Mouse (Mus musculus) adrenal gland, adult 2 months (tissue): ENCODE measurements around the gene 4930415O20Rik. TPM values are rescaled to one million over a fixed set of nuclear protein-coding genes. Genes with fewer than 3 reads are reported as not detected.

Source experiments
- DNase-seq: peaks from one replicate; pipeline ENCODE4 v3.0.0; 2021
- long read RNA-seq: library from polyadenylated mRNA; stranded (forward); transcript quantifications from one replicate; pipeline ENCODE4 v2.0.0, GENCODE M21; 2021
- polyA plus RNA-seq: library from polyadenylated mRNA; depleted of rRNA; stranded (reverse); fragments of >200 nt; gene quantifications from 2 replicates; pipeline ENCODE4 v1.2.3, GENCODE M21; 2012; rRNA removed
- total RNA-seq, 2 experiments: library from RNA; stranded (reverse); gene quantifications; 2 replicates each; pipeline ENCODE4 v1.2.3; 2021

The 4930415O20Rik gene
- total RNA-seq: under 1 TPM; 0.58 to 0.59 TPM
- 0.22 TPM in 1 of 2 replicates, not detected in the other for polyA plus RNA-seq
- long read RNA-seq: 0 reads

GRCm38 (mm10) chr15:98570873-98571538 is at the start of gene 4930415O20Rik, which contains the start of gene Ccnt1:
TSS of gene 4930415O20Rik (plus strand) at chr15:98571004.
TSS of gene Ccnt1 (minus strand) at chr15:98570923.
- no peak for DNase-seq

- DNase-seq: no peak
These were observed 49.6 kb upstream of the 4930415O20Rik start for GRCm38 (mm10) chr15:98521245-98521644.

GRCm38 (mm10) chr15:98526057-98526456 is 44.7 kb upstream of the 4930415O20Rik start:
- no peak for DNase-seq

GRCm38 (mm10) chr15:98527056-98527771 is 43.6 kb upstream of the 4930415O20Rik start:
- no peak for DNase-seq

GRCm38 (mm10) chr15:98528066-98528563 is 42.7 kb upstream of the 4930415O20Rik start:
- DNase-seq: no peak

GRCm38 (mm10) chr15:98532281-98532680 is 38.5 kb upstream of the 4930415O20Rik start:
- peak; percentile 70 for DNase-seq

- DNase-seq: peak; percentile 51
These were observed 37.7 kb upstream of the 4930415O20Rik start for GRCm38 (mm10) chr15:98533035-98533531.

GRCm38 (mm10) chr15:98533881-98534627 is 36.8 kb upstream of the 4930415O20Rik start, which contains the start of gene Kansl2:
TSS of gene Kansl2 (minus strand) at chr15:98534264.
- peak; percentile 98 for DNase-seq

GRCm38 (mm10) chr15:98535921-98536320 is 34.9 kb upstream of the 4930415O20Rik start:
- no peak for DNase-seq

GRCm38 (mm10) chr15:98536828-98537510 is 33.8 kb upstream of the 4930415O20Rik start:
- no peak for DNase-seq

GRCm38 (mm10) chr15:98537923-98538322 is 32.9 kb upstream of the 4930415O20Rik start:
- no peak for DNase-seq

- peak; percentile 52 for DNase-seq
These were observed 29.7 kb upstream of the 4930415O20Rik start for GRCm38 (mm10) chr15:98541064-98541463.

GRCm38 (mm10) chr15:98543341-98543740 is 27.5 kb upstream of the 4930415O20Rik start:
- peak; percentile 59 for DNase-seq

- DNase-seq: no peak
These were observed 25.7 kb upstream of the 4930415O20Rik start for GRCm38 (mm10) chr15:98545151-98545550.

GRCm38 (mm10) chr15:98546843-98547242 is 24.0 kb upstream of the 4930415O20Rik start:
- no peak for DNase-seq

GRCm38 (mm10) chr15:98552758-98553157 is 18.0 kb upstream of the 4930415O20Rik start:
- no peak for DNase-seq

- no peak for DNase-seq
These were observed 14.9 kb upstream of the 4930415O20Rik start for GRCm38 (mm10) chr15:98555881-98556280.

GRCm38 (mm10) chr15:98557186-98557585 is 13.6 kb upstream of the 4930415O20Rik start:
- no peak for DNase-seq

GRCm38 (mm10) chr15:98566973-98567277 is 3.9 kb upstream of the 4930415O20Rik start:
- DNase-seq: no peak

GRCm38 (mm10) chr15:98567278-98568134 is 3.3 kb upstream of the 4930415O20Rik start:
- peak; percentile 100 for DNase-seq
